Mouse (Mus musculus): ENCODE results near the gene Hspb6.

The Hspb6 gene

GRCm38 (mm10) chr7:30552102-30553020 lies at the start of gene Hspb6, which contains the start of gene Proser3:
Gene Hspb6, plus strand, starts transcription at chr7:30552178.
Gene Proser3, minus strand, starts transcription at chr7:30552299.
- DNase-seq (ENCODE audit: low read depth): peak; percentile 97

GRCm38 (mm10) chr7:30508061-30508460 lies 43.9 kb upstream of the Hspb6 start:
- no peak for DNase-seq (ENCODE audit: low read depth)

GRCm38 (mm10) chr7:30515003-30515760 lies 36.8 kb upstream of the Hspb6 start:
- DNase-seq (ENCODE audit: low read depth): no peak

GRCm38 (mm10) chr7:30518325-30518724 lies 33.7 kb upstream of the Hspb6 start:
- DNase-seq (ENCODE audit: low read depth): no peak

GRCm38 (mm10) chr7:30520396-30520795 lies 31.6 kb upstream of the Hspb6 start:
- no peak for DNase-seq (ENCODE audit: low read depth)

- DNase-seq (ENCODE audit: low read depth): no peak
Observed at GRCm38 (mm10) chr7:30520856-30521255, 31.1 kb upstream of the Hspb6 start.

- DNase-seq (ENCODE audit: low read depth): no peak
Observed at GRCm38 (mm10) chr7:30522871-30523270, 29.1 kb upstream of the Hspb6 start.

GRCm38 (mm10) chr7:30524487-30524886 lies 27.5 kb upstream of the Hspb6 start:
- no peak for DNase-seq (ENCODE audit: low read depth)

- no peak for DNase-seq (ENCODE audit: low read depth)
Observed at GRCm38 (mm10) chr7:30525954-30526353, 26.0 kb upstream of the Hspb6 start.

GRCm38 (mm10) chr7:30526399-30526798 lies 25.6 kb upstream of the Hspb6 start:
- no peak for DNase-seq (ENCODE audit: low read depth)

- no peak for DNase-seq (ENCODE audit: low read depth)
Observed at GRCm38 (mm10) chr7:30526981-30527380, 25.0 kb upstream of the Hspb6 start.

- no peak for DNase-seq (ENCODE audit: low read depth)
Observed at GRCm38 (mm10) chr7:30531291-30531815, 20.6 kb upstream of the Hspb6 start.

GRCm38 (mm10) chr7:30532931-30533330 lies 19.0 kb upstream of the Hspb6 start:
- DNase-seq (ENCODE audit: low read depth): no peak

- no peak for DNase-seq (ENCODE audit: low read depth)
Observed at GRCm38 (mm10) chr7:30533941-30534632, 17.9 kb upstream of the Hspb6 start.

- peak; percentile 99 for DNase-seq (ENCODE audit: low read depth)
Observed at GRCm38 (mm10) chr7:30534633-30535577, 17.1 kb upstream of the Hspb6 start, which contains the start of gene Arhgap33. Gene Arhgap33, minus strand, starts transcription at chr7:30535060.

GRCm38 (mm10) chr7:30540572-30540971 lies 11.4 kb upstream of the Hspb6 start:
- no peak for DNase-seq (ENCODE audit: low read depth)

GRCm38 (mm10) chr7:30544327-30544726 lies 7.7 kb upstream of the Hspb6 start:
- no peak for DNase-seq (ENCODE audit: low read depth)

GRCm38 (mm10) chr7:30549880-30550279 lies 2.1 kb upstream of the Hspb6 start:
- no peak for DNase-seq (ENCODE audit: low read depth)

GRCm38 (mm10) chr7:30550603-30551002 lies 1.4 kb upstream of the Hspb6 start:
- no peak for DNase-seq (ENCODE audit: low read depth)

- no peak for DNase-seq (ENCODE audit: low read depth)
Observed at GRCm38 (mm10) chr7:30551445-30552101, 405 bp upstream of the Hspb6 start.
